Mouse (Mus musculus) erythroid progenitor cell, adult 5-6 weeks (primary cell): ENCODE data around the gene Radil. TPM values are rescaled to one million over a fixed set of nuclear protein-coding genes. Genes with fewer than 3 reads are reported as not detected.

ENCODE experiments used
- ATAC-seq: replicated peaks from 2 replicates; pipeline ENCODE4 v1.8.0; 2016; ENCODE audit warnings: moderate number of reproducible peaks, mild to moderate bottlenecking, moderate TSS enrichment, inconsistent platforms; ENCODE audit not compliant: poor library complexity, low FRiP score, severe bottlenecking
- total RNA-seq, 2 experiments: library from RNA; stranded (forward) in 1 of 2; stranded (reverse) in 1 of 2; fragments of 150-400 nt in 1 of 2; fragments of 186-747, 209-891 nt in 1 of 2; gene quantifications; 2 replicates each; pipeline versions ENCODE4 v1.2.3 to v1.2.4; 2015 to 2017; ENCODE audit warnings: low replicate concordance in 2 of 2

Radil gene
- total RNA-seq, 2 experiments from 2014 or later, result not detected

GRCm38 (mm10) chr5:142456318-142456717 lies 94.6 kb downstream of the Radil start:
- no peak for ATAC-seq

GRCm38 (mm10) chr5:142453742-142454141 lies 97.2 kb downstream of the Radil start:
- no peak for ATAC-seq

- ATAC-seq, result no peak
Observed at GRCm38 (mm10) chr5:142451759-142452158, 99.1 kb downstream of the Radil start.

GRCm38 (mm10) chr5:142450846-142451245 lies 100.1 kb downstream of the Radil start:
- no peak for ATAC-seq

- ATAC-seq, result no peak
Observed at GRCm38 (mm10) chr5:142448623-142449022, 102.3 kb downstream of the Radil start.

- ATAC-seq, result peak; percentile 66
Observed at GRCm38 (mm10) chr5:142448076-142448475, 102.8 kb downstream of the Radil start.

GRCm38 (mm10) chr5:142445709-142446108 lies 105.2 kb downstream of the Radil start:
- ATAC-seq, result no peak

GRCm38 (mm10) chr5:142444791-142445531 lies 105.9 kb downstream of the Radil start:
- ATAC-seq, result peak; percentile 71

GRCm38 (mm10) chr5:142443994-142444393 lies 106.9 kb downstream of the Radil start:
- no peak for ATAC-seq

- no peak for ATAC-seq
Observed at GRCm38 (mm10) chr5:142443514-142443913, 107.4 kb downstream of the Radil start.

GRCm38 (mm10) chr5:142442045-142442440 lies 108.9 kb downstream of the Radil start:
- no peak for ATAC-seq

- ATAC-seq, result no peak
Observed at GRCm38 (mm10) chr5:142441332-142442044, 109.4 kb downstream of the Radil start.

- peak; percentile 91 for ATAC-seq
Observed at GRCm38 (mm10) chr5:142440451-142441147, 110.3 kb downstream of the Radil start.

GRCm38 (mm10) chr5:142439911-142440432 lies 110.9 kb downstream of the Radil start:
- peak; percentile 47 for ATAC-seq

- ATAC-seq, result no peak
Observed at GRCm38 (mm10) chr5:142438380-142438938, 112.4 kb downstream of the Radil start.

- ATAC-seq, result no peak
Observed at GRCm38 (mm10) chr5:142435736-142436135, 115.2 kb downstream of the Radil start.
